Mouse (Mus musculus) right cerebral cortex, postnatal 36 days (tissue): ENCODE measurements around the gene Hoxb5.

Experiments used
- DNase-seq, 2 experiments: peaks; one replicate each; pipeline ENCODE4 v3.0.0; 2022; ENCODE audit warnings: low spot score in 2 of 2, mixed read lengths in 1 of 2

The Hoxb5 gene

DNA sequence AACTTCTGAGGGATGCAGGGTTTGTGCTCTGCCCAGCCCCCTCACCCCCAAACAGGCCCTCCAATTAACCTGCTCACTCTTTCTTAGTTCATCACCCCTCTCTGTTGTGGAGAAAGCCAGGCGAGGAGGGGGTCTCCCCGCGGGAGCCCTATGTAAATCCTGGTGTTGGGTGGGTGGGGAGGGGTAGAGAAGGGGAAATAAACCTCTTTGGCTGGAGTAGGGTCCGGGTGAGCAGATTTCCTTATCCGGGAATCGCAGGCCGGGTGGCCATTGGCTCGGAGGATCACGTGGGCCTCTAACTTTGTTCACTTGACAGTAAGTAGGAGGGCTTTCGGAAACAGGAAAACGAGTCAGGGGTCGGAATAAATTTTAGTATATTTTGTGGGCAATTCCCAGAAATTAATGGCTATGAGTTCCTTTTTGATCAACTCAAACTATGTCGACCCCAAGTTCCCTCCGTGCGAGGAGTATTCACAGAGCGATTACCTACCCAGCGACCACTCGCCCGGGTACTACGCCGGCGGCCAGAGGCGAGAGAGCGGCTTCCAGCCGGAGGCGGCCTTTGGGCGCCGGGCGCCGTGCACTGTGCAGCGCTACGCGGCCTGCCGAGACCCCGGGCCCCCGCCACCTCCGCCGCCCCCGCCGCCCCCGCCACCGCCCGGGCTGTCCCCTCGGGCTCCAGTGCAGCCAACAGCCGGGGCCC, 15.4 kb downstream of the Hoxb5 start:
- DNase-seq: no peak

DNA sequence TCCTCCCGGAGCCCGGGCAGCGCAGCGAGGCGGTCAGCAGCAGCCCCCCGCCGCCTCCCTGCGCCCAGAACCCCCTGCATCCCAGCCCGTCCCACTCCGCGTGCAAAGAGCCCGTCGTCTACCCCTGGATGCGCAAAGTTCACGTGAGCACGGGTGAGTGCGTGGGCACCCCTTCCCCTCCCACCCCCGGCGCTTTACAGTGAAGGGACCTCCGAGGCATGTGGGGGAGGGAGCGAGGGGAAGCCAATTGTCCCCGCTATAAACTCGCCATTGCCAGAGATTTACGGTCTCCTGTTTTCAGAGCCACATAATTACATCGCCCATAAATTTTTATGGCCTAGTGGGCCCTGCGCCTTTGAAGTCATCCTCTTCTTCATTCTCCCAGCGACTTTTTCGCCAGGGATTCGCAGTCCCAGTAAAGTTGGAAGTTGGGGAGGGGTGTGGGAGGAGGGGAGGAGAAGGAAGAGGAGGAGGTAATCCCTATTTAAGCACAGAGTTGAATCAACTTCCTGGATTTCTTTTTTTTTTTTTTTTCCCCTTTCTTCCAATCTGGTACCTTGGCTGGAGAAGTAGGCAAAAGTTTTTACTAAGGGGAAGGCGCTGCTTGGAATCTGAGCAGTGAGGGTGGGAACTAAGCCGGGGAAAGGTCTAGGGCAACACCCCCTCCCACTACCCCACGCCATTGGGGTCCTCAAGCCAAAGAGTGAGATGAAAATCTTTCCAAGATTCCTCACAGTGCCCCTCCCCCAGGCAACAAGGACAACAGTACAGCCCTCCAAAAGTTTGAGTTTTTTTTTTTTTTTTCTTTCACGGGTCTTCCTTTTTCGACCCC, 16.2 kb downstream of the Hoxb5 start:
- no peak for DNase-seq

DNA sequence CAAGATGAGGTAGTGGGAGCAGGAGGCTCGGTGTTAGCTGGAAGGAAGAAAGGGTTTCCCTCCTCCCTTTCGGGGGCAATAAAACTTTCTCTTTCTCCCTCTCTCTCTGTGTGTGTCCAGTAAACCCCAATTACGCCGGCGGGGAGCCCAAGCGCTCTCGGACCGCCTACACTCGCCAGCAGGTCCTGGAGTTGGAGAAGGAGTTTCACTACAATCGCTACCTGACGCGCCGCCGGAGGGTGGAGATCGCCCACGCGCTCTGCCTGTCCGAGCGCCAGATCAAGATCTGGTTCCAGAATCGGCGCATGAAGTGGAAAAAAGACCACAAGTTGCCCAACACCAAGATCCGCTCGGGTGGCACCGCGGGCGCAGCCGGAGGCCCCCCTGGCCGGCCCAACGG, 16.8 kb downstream of the Hoxb5 start:
- no peak for DNase-seq

DNA sequence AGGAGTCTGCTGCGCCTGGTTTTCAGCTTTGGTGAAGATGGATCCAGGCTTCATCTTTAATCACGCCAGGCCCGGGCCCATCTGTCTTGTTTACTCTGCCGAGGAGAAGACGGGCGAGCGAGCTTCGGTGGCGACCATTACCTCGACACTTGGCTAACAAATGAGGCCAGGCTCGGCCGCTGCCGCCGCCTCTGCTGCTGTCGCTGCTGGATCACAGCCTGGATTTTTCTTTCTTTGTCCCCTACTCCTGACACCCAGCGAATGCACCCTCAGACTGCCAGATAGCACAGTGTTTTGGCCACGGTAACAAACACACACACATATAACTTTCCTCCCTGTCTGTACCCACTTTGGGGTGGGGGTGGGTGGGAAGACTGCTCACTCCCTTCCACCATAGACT, 17.6 kb downstream of the Hoxb5 start:
- DNase-seq: no peak

DNA sequence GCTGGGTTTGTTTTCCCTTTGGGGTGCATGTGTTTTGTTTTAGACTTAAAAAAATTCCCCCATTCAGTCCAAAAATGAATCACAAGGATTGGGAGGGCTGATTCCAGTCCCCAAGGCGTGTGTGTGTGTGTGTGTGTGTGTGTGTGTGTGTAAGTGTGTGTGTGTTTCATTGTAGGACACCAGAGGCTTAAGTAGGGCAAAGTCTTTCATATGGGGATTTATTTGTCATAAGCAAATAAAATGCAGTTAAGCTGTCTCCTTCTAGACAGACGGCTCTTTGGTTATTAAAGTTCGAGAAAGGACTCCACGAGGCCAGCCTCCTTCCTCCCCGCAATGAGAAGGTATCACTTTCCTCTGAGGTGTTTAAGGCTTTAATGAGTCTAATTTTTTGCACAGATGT, 18.7 kb downstream of the Hoxb5 start:
- no peak for DNase-seq

DNA sequence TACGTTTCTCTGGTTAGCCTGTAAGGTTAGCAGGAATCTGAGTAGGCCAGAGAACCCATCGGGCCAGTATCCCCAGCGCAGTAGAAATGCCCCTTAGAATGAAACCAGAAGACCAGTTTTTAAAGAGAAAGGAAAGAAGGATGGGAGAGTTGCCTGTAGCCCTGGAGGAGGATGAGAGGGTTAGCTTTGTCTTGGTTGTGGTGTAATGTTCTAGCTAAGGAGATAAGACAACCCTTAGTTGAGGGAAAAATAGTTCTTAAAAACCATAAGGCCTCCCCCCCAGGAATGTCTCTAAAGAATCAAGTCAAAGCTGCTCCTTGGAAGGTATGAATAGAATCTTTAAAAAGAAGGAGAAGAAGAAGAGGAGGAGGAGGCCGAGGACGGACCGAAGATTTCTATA, 19.6 kb downstream of the Hoxb5 start:
- no peak for DNase-seq

DNA sequence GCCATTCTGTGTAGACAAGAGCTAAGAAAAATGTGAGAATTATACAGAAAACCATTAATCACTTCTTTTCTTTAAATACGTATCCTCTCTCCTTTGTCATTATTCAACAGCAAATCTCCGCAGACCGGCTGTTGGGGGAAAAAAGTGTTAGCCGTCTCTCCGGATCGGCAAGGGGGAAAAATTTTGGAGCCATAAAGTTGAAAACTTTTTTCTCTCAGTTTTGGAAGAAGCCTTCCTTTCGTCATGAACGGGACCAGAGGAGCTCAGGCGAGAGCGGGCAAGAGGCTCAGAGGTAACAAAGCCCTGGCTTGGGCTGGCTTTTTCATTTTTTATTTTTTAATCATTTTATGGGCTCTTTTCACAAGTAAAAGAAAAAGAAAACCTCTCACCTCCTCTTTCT, 20.0 kb downstream of the Hoxb5 start, which contains the start of gene Hoxb3:
Gene Hoxb3, plus strand, starts transcription at position 173 of the 400 bp plus-strand sequence.
- no peak for DNase-seq

DNA sequence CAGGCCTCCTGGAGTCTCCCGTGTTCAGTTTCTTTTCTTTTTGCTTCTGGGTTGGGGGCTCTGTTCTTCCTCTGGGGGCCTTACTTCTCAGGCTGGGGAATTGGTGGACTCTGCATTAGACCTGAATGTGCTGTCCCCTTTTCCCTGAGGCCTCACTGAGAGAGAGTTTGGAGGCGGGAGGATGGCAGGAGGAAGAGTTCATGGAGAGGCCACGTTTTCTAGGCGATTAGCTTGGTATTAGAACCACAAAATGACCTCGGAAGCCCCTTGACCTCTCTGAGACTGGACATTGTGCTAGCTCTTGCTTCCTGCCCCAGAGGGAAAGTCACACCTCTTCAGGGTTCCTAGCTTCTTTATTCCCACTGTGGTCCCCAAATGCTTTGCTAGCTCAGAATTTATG, 21.0 kb downstream of the Hoxb5 start:
- no peak for DNase-seq

DNA sequence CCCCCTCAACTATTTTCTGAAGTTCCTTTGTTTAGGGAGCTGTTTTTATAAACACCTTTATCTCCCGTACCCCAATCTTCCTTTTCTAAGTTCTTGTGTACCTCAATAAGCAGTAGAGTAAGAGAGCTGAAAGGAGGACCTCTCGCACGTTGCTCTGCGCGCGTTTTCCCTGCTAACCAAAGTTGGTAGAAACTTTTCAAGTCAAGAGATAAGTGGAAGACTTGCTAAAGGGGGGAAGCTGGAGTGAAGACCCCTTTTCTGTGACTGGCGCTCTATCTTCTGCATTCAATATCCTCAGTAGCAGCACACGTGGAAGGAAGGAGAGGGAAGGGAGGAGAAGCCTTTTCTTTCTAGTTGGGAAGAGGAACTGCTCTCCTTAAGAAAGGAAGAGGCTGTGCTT, 21.8 kb downstream of the Hoxb5 start:
- DNase-seq: no peak

DNA sequence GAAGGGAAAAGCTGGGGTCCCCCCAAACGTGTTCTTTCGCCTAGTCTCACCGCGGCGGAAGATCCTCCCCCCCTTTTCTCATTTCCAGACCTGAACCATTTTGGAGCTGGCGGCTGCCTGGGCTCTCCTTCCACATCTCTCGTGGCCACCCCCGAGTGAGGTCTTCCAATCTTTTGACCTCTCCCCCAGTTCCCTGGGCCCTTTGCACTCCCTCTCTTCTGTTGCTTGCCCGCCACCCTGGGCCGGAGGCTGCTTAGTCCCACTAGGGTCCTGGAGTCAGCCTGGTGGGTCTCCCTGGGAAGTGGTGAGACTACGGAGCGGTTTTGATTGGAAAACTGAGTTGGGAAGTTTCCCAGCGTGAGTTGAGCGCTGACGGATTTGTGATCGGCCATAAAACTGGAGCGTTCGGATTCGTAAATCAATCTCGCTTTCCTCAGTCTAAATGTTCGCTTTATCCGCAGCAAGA, 22.6 kb downstream of the Hoxb5 start:
- no peak for DNase-seq

DNA sequence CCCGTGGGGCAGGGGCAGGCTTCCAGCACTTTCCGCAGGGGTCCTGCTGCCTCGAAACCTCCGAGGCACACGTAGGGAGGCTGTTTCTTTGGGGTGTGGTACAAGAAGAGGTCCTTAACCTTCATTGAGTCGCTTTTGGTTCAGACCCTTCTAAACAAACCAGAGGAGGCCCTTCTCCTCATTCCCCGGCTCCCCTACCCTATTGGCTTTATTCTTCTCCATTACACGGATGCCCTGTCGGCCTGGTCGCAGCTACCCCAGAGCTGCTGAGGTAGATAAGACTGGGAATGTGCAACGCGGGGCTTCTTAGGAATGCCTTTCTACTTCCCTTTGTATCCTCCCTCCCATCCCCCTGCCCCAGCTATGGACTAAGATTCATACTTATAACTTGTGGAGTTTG, 23.6 kb downstream of the Hoxb5 start:
- DNase-seq: no peak

DNA sequence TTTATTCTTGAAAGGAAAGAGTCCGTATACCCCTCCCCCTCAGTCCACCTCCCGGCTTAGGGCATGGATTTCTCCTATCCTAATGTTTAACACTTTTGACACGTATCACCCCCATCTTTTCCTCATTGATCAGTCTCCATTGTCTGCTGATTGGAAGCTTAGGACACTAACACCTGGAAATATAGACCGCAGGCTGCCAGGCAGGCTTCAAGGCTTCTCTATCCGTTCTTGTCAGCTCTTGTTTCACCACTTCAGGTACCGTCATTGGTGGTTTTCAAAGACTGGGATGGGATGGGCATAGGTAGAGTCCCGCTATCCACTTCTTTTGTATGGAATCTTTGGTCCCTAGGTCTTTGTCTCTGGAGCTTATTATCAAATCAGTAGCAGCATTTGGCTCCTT, 24.0 kb downstream of the Hoxb5 start:
- no peak for DNase-seq

DNA sequence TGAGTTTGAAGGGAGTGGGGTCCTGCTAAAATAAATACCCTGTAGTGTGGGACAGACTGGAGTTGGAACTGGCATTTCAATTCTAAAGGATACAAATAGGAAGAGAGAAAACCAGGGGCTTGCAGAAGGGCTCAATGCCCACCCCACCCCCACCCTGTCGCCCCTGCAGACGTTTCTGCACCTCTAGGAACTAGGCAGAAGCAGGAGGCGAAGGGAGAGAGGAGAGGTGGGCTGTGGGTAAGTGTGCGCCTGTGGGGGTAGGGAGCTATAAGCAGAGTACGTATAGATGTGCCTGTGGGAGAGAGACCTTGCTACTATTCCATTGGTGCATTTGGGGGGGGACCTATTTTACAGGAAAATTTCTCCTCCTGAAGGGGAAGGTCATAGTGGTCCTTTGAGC, 24.6 kb downstream of the Hoxb5 start:
- no peak for DNase-seq

DNA sequence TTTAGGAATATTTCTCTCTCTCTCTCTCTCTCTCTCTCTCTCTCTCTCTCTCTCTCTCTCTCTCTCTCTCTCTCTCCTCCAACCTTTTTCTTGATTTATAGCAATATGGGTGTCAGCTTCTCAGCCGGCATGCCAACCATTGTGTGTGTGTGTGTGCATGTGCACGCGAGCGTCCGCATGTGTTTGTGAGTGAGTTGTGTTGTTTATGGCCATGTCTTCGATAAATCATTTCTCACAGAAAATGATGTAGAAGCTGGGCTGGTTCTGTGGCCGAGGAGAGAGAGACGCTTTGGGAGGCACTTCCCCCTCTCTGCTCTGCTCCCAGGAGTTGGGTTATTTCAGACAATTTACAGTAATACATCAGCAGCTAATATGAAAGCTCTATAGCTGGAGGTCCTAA, 25.5 kb downstream of the Hoxb5 start:
- no peak for DNase-seq

DNA sequence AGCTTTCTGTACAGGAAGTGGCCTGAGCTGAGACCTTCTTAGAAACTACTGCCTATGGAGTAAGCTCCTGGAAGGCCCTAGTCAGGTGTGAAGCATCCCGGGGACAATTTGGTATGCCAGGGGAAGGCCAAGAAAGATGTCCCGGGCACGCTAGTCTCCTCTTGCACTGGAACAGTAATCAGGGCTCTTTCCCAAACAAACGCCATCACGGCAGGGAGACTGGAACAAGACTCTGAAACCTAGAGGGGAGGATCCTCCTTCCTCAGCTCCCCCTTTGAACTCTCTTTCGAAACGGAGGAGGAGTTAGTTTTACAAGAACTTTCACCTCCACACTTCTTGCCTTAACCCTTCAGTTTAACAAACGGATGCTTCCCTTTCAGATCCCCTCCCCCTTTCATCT, 29.0 kb downstream of the Hoxb5 start:
- no peak for DNase-seq

DNA sequence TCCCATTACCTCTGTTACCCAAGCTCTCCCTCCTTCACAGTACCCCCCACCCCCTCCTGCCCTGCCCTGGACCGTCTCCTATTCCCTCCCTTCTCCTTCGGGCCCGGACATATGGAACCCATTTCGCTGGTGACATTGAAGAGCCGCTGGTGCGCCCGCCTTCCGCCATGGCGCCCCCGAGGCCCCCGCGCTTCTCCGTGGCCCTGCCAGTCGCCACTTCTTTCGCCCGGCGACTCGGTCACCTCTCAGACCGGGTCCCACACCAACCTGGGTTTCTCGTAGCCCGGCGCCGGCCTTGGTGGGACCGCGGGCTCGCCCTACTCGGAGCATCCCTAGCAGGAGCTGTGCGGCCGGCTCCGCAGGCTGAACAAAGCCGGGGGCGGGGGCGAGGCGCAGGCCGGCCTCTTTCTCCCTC, 29.5 kb downstream of the Hoxb5 start:
- DNase-seq: no peak

DNA sequence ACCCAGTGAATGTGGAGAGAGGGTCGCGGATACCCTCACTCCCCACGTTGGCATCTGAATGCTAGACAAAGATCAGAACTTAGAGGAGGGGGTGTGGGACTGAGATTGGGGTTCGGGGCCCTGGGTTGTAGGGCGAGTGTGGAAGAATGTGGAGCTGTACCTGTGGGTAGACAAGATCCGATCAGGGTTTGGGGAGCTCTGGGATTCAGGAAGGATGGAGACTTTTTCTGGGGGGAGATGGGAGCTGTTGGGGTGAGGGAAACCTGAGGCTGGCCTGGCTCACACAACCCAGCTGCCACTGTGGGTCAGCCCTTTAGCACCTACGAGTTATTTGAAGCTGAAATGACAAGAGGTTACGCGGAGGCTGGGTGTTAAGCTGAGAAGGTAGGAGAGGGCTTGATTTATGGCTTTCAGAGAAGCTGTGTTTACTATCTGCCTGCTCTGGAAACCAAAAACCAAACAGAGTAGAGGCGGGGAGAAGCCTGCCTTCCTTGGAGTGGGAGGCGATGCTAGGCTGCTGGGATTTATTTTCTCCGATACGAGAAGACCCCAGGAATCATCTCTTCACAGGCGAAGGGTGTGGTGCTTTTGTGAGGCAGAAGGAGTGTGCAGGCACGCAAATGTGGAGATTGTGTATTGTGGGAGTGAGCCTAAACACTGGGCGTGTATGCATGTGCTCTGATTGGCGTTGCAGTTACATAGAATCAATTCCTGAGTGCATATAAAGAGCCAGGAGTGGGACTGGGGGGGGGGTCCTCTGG, 30.3 kb downstream of the Hoxb5 start:
- no peak for DNase-seq

DNA sequence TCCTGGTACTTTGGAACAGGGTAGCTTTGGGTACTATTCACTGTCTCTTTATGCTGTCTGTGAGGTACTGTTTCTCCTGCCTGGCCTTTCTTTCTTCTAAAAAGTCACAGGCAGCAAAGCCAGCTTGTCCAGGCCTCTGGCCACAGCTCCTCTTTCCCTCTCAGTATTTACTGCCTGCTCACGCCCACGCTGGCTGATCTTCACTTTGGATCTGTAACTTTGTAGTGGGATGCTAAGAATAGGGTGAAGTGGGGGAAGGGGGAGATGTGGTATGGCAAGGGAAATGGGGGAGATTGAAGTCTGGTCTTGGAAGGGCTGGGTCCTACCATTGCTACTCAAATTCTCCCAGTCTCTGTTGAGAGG, 30.8 kb downstream of the Hoxb5 start:
- DNase-seq: no peak

DNA sequence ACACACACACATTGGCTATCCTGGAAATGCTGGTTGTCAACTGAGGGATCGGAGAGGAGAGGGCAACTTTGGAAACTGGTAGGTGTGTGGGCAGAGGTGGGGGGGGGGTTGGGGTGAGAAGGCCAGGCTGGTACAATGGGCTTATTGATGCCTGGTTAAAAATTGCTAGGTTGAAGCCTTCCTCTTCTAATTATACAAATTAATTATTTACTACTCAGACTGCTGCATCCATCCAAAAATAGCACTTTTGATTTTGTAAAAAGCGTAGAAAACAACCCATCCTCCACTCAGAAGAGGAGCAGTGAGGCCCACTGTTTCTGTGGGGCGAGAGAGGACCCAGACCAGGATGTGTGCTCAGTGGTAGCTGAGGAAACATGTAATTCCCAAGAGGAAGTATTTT, 31.9 kb downstream of the Hoxb5 start:
- no peak for DNase-seq

DNA sequence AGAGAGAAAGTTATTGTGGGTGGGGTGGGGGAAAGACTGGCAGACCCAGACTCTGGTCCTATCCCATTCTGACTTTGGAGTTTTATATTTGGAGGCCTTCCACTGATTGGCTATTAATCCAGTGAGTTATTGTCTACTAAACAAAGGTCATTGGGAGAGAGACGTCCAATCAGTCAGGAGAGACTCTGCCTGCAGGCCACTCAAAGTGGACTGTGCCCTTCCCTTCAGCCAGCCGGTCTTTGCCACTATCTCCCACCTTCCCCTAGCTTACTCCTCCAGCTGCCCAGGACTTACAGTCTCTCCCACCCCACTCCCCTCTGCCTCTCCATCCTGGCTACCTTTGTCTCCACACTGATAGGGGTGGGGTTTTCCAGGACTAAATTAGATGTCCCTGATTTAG, 33.5 kb downstream of the Hoxb5 start:
- DNase-seq: no peak

DNA sequence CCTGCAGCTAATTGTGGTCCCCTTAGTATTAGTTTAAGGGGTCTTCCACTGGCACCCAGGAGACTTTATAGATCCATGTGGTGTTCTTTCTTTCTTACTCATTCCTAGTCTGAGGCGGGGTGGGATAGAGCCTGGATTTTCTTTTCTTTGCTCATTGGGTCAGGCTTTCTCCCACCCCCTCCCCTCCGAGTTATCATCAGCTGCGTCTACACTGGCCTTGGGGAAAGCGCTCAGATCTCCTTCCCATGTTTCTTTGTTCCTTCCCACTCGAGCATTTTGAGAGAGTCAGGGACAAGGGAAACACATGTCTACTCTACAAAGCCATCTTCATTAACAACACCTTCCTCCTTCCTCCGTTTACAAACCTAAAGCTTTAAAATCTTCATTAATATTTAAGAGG, 33.9 kb downstream of the Hoxb5 start:
- DNase-seq: no peak
